Mouse (Mus musculus) heart, postnatal 10 days (tissue): Measurements from ENCODE around the gene Srrm3. TPM values are rescaled to one million over a fixed set of nuclear protein-coding genes. Genes with fewer than 3 reads are reported as not detected.

Experiments
- DNase-seq, 2 experiments: peaks; one replicate each; pipeline ENCODE4 v3.0.0; 2021
- intact Hi-C: fragments of 180-260 bp; cut with DNase I; formaldehyde crosslinking; loops from one replicate; pipeline ENCODE4 v1.15.1; 2025
- microRNA-seq, 2 experiments: library from miRNA; unstranded; fragments of <30 nt; microRNA quantifications; one replicate each; pipeline ENCODE4 v1.2.0; 2022
- total RNA-seq, 2 experiments: library from RNA; stranded (reverse); gene quantifications; 2 replicates each; pipeline ENCODE4 v1.2.3; 2021

The Srrm3 gene
- total RNA-seq, 2 experiments from 2014 or later = 0.24 to 0.25 TPM

DNA sequence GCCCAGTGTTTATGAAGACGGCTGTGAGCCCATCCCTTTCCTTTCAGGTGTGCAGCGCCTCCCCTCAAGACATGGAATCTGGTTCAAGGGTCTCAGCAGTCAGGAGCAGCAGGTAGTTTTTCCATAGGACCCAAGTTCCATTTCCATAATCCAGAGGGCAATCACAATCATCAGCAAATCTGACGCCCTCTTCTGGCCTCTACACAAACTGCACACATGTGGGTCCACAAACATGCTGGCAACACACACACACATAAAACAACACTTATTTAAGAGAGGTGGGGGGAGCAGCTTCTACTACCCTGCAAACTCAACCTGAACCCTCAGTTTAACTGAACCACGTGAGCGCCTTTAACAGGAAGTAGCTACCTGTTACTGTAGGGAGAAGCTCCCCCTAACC lies 111.9 kb downstream of the Srrm3 start:
- intact Hi-C loops = no loop called here
- no peak for DNase-seq

DNA sequence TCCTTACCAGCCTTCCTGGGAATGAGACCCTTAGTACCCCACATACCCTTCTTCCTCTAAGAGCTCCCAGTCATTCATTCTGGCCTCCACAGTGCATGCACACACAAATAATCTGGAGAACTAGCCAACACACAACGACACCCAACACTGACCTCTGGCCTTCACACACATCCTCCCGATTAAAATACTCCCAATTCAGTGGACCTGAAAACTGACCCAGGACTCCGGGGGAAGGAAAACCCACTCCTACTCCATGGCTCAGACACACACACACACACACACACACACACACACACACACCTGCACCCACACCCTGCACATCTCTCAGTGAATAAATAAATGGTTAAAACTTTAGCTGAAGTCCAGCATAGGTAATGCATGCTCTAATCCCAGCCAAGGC lies 113.2 kb downstream of the Srrm3 start:
- intact Hi-C loops = no loop called here
- DNase-seq = no peak

DNA sequence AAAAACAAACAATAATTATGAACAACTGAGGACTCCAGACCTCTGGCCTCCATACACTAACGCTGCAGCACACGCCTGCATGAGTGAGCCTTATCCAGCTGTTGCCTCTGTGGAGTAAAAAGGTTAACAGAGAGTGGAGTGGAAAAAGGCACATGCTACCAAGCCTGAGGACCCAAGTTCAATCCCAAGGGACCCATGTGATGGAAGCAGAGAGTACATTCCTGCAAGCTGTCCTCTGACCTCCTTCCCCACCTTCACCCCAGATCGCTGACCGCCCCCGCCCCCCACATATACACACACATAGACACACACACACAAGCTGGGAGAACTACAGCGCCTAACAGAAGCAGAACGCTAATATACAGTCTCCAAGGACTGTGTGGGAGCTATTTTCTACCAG lies 117.2 kb downstream of the Srrm3 start:
- intact Hi-C loops = no loop called here

More for the DNA sequence above, 117.2 kb downstream of the Srrm3 start:
- DNase-seq = no peak

Small RNA genes within 50 kb of the gene (microRNA-seq; reads per million reads assigned to microRNA genes)
- 0 reads per million in 2 experiments for gene Gm23268

Other genes with a start within 250 kb of the Srrm3 start
- gene Ccl26, start 243.3 kb upstream of the Srrm3 start, total RNA-seq = not detected
- gene Ccl24, start 233.8 kb upstream of the Srrm3 start, total RNA-seq = 1 to 10 TPM; 1.2 to 1.8 TPM
- gene Rhbdd2, start 174.3 kb upstream of the Srrm3 start, total RNA-seq = 10 to 100 TPM; 19.2 to 21.1 TPM
- 10 to 100 TPM; 62.8 to 72.0 TPM for gene Por, start 136.9 kb upstream of the Srrm3 start, total RNA-seq
- 10 to 100 TPM; 10.0 to 17.4 TPM for gene Tmem120a, start 62.4 kb upstream of the Srrm3 start, total RNA-seq
- gene Styxl1, start 28.5 kb upstream of the Srrm3 start, total RNA-seq = not detected
- gene Mdh2, start 28.4 kb upstream of the Srrm3 start, total RNA-seq = 1,000 to 10,000 TPM; 1,661 to 1,664 TPM
- gene Hspb1, start 81.0 kb downstream of the Srrm3 start, total RNA-seq = 100 to 1,000 TPM; 304 to 329 TPM
- gene Ywhag, start 127.7 kb downstream of the Srrm3 start, total RNA-seq = 100 to 1,000 TPM; 321 to 334 TPM
- 1 to 10 TPM in 1 of 2 experiments, under 1 TPM in 1; 0.43 to 1.4 TPM for gene Ssc4d, start 167.6 kb downstream of the Srrm3 start, total RNA-seq
- not detected for gene Zp3, start 173.2 kb downstream of the Srrm3 start, total RNA-seq
- 10 to 100 TPM in 1 of 2 experiments, 1 to 10 TPM in 1; 9.5 to 10.7 TPM for gene Dtx2, start 187.9 kb downstream of the Srrm3 start, total RNA-seq
- 10 to 100 TPM; 18.0 to 32.2 TPM for gene Upk3b, start 231.6 kb downstream of the Srrm3 start, total RNA-seq
- not detected for gene Upk3bl, start 247.6 kb downstream of the Srrm3 start, total RNA-seq